Mouse (Mus musculus) liver, postnatal 0 days (tissue): ENCODE measurements at regions not wholly inside any gene's neighbourhood (a gene's known extent, or its start where the extent isn't known, plus 50 kb on each side); places are given as distances from the start of the nearest gene placed in this dataset.

ENCODE experiments used
- CTCF ChIP-seq: sonication (generic); IDR thresholded peaks from 2 replicates; pipeline ENCODE4 v1.5.1; 2016; ENCODE audit warnings: antibody characterized with exemption, low read depth
- EP300 ChIP-seq: IDR thresholded peaks from 2 replicates; pipeline ENCODE4 v1.6.1; 2016; ENCODE audit warnings: antibody characterized with exemption, low read depth, mild to moderate bottlenecking

DNA sequence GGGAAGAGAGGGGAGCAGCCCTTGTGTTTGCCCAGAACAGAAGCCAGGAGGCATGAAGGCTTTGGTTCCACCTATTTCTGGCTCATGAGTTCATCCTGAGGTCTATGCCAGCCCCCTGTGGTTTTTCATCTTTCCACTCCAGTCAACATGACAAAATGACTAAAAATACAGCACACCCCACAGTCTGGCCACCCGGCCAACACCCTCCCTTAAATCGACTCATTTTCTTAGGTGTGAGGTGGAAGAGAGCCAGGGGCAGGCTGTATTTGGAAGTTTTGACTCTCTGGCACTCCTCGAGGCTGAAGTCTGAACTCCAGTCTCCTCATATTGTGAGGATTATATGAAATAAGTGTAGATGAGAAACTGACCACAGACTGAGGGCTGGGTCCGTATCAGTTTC, 55.0 kb upstream of the Ywhaq start:
- TF ChIP-seq CTCF (0 out of 2 replicates have a peak, but pooled peaks have one; percentile 6), EP300 (no peak)
